Mouse (Mus musculus) ES-E14 (cell line): ENCODE results near the gene Dennd5a. TPM values are rescaled to one million over a fixed set of nuclear protein-coding genes. Genes with fewer than 3 reads are reported as not detected.
A peak's percentile ranks its signal among the peaks of the same experiment; 100 is the strongest.

Source experiments
- DNase-seq: peaks from one replicate; pipeline ENCODE4 v3.0.0-alpha.2; 2013; ENCODE audit warnings: low read depth, low spot score
- H3K27ac ChIP-seq: 2 replicates; pipeline ENCODE4 v1.5.1; 2012; ENCODE audit warnings: low read depth, mild to moderate bottlenecking, low read length, moderate library complexity, mixed read lengths; ENCODE audit not compliant: poor library complexity, insufficient read depth, severe bottlenecking
- H3K36me3 ChIP-seq: 2 replicates; pipeline ENCODE4 v1.6.1; 2012; ENCODE audit warnings: mild to moderate bottlenecking, low read length, moderate library complexity, mixed read lengths; ENCODE audit not compliant: control insufficient read depth, poor library complexity, insufficient read depth, severe bottlenecking
- H3K4me1 ChIP-seq, 2 experiments: fragments of 150-350 bp in 1 of 2; sonication (generic) in 1 of 2; 2 replicates each; pipeline ENCODE4 v1.6.1; 2012; ENCODE audit warnings: low read length in 2 of 2, mild to moderate bottlenecking in 1 of 2, mixed read lengths in 1 of 2; ENCODE audit not compliant: control insufficient read depth in 2 of 2, insufficient read depth in 2 of 2, poor library complexity in 1 of 2
- H3K4me3 ChIP-seq, 2 experiments: fragments of 150-350 bp in 1 of 2; sonication (generic) in 1 of 2; 2 replicates each; pipeline ENCODE4 v1.5.1; 2012; ENCODE audit warnings: low read length in 2 of 2, low read depth in 1 of 2, mild to moderate bottlenecking in 1 of 2, mixed read lengths in 1 of 2; ENCODE audit not compliant: insufficient read depth in 1 of 2, poor library complexity in 1 of 2, severe bottlenecking in 1 of 2
- H3K9ac ChIP-seq: 2 replicates; pipeline ENCODE4 v1.6.1; 2012; ENCODE audit warnings: low read depth, mild to moderate bottlenecking, low read length, mixed read lengths; ENCODE audit not compliant: poor library complexity, insufficient read depth, severe bottlenecking
- H3K9me3 ChIP-seq: fragments of 150-350 bp; sonication (generic); 2 replicates; pipeline ENCODE4 v1.6.1; 2012; ENCODE audit warnings: low read depth, mild to moderate bottlenecking, low read length; ENCODE audit not compliant: control insufficient read depth, insufficient read depth
- CHD2 ChIP-seq: IDR thresholded peaks from 2 replicates; pipeline ENCODE4 v1.6.1; 2014; ENCODE audit warnings: mild to moderate bottlenecking, low read depth, low read length, inconsistent platforms
- HCFC1 ChIP-seq: IDR thresholded peaks from 2 replicates; pipeline ENCODE4 v1.6.1; 2012; ENCODE audit warnings: low read length, inconsistent platforms, borderline replicate concordance; ENCODE audit not compliant: insufficient read depth
- MAFK ChIP-seq: IDR thresholded peaks from 2 replicates; pipeline ENCODE4 v1.6.1; 2014; ENCODE audit warnings: mild to moderate bottlenecking, low read depth, low read length, inconsistent platforms; ENCODE audit not compliant: insufficient read depth
- ZC3H11A ChIP-seq: IDR thresholded peaks from 2 replicates; pipeline ENCODE4 v1.6.1; 2012; ENCODE audit warnings: low read depth, mild to moderate bottlenecking, inconsistent platforms, low read length, borderline replicate concordance
- ZNF384 ChIP-seq: IDR thresholded peaks from 2 replicates; pipeline ENCODE4 v1.6.1; 2012; ENCODE audit warnings: low read depth, low read length, inconsistent platforms
- in situ Hi-C, 2 experiments: fragments of 600-800 bp; cut with MboI; formaldehyde crosslinking; loops; one replicate each; pipeline ENCODE4 v1.15.1; 2025; ENCODE audit warnings: low sequenced_read_pairs in 2 of 2, inconsistent platforms in 1 of 2; ENCODE audit not compliant: unreplicated experiment in 2 of 2
- total RNA-seq: library from RNA; depleted of rRNA; stranded (reverse); fragments of 300-350 nt; gene quantifications from 2 replicates; pipeline ENCODE4 v1.2.3, GENCODE M21; 2012

Gene Dennd5a
- total RNA-seq, 1 experiment: 28.8 TPM

- peak overlapping the region; percentile 43; the same call in 1 of the 2 replicates for H3K9ac ChIP-seq
Measured at GRCm38 (mm10) chr7:109876085-109876484, 84.2 kb downstream of the Dennd5a start.

GRCm38 (mm10) chr7:109875598-109875997 lies 84.7 kb downstream of the Dennd5a start:
- peak; percentile 33 for DNase-seq
- H3K9ac ChIP-seq: peak overlapping the region; percentile 43; the same call in 1 of the 2 replicates
- no peaks in the 10 kb centered on the region for H3K9me3 ChIP-seq
- no peaks in the 10 kb centered on the region for H3K36me3 ChIP-seq
- in situ Hi-C loops: no loop called here
- H3K27ac ChIP-seq: peak overlapping the region; percentile 45; the same call in 1 of the 2 replicates
- no peak for TF ChIP-seq CHD2
- no peak overlapping the region for H3K4me3 ChIP-seq
- H3K4me1 ChIP-seq: peaks cover 5 to 30% of the 10 kb centered on the region in 2 experiments; a peak in 3 of 4 replicates

More at GRCm38 (mm10) chr7:109876085-109876484, 84.2 kb downstream of the Dennd5a start:
- no peak for DNase-seq
- TF ChIP-seq ZC3H11A (no peak), ZNF384 (no peak), HCFC1 (no peak), CHD2 (no peak), MAFK (no peak)
- Histone ChIP-seq H3K4me1 (peaks cover 5 to 30% of the 10 kb centered on the region in 2 experiments; a peak in 3 of 4 replicates), H3K9me3 (no peaks in the 10 kb centered on the region), H3K36me3 (no peaks in the 10 kb centered on the region), H3K27ac (no peak overlapping the region; the same call in 1 of the 2 replicates), H3K4me3 (no peak overlapping the region)
- in situ Hi-C loops: no loop called here

GRCm38 (mm10) chr7:109875033-109875432 lies 85.2 kb downstream of the Dennd5a start:
- H3K36me3 ChIP-seq: no peaks in the 10 kb centered on the region
- peak overlapping the region; percentile 45; the same call in 1 of the 2 replicates for H3K27ac ChIP-seq
- no peak overlapping the region for H3K4me3 ChIP-seq
- no peak for TF ChIP-seq ZNF384
- no peak for TF ChIP-seq ZC3H11A
- TF ChIP-seq HCFC1: no peak
- no peak for TF ChIP-seq MAFK
- no peak for TF ChIP-seq CHD2
- no peak for DNase-seq
- H3K4me1 ChIP-seq: peaks cover 5 to 28% of the 10 kb centered on the region in 2 experiments; a peak in 3 of 4 replicates
- in situ Hi-C loops: no loop called here
- no peak overlapping the region; the same call in 1 of the 2 replicates for H3K9ac ChIP-seq
- H3K9me3 ChIP-seq: no peaks in the 10 kb centered on the region

- H3K36me3 ChIP-seq: no peaks in the 10 kb centered on the region
- H3K4me1 ChIP-seq: peaks cover 3 to 24% of the 10 kb centered on the region in 2 experiments; a peak in 3 of 4 replicates
- in situ Hi-C loops: no loop called here
- no peak overlapping the region for H3K4me3 ChIP-seq
- H3K9ac ChIP-seq: no peak overlapping the region
- no peak for DNase-seq
- H3K27ac ChIP-seq: no peak overlapping the region; the same call in 1 of the 2 replicates
- no peaks in the 10 kb centered on the region for H3K9me3 ChIP-seq
- no peak for TF ChIP-seq ZC3H11A
- no peak for TF ChIP-seq HCFC1
- no peak for TF ChIP-seq MAFK
- no peak for TF ChIP-seq CHD2
- TF ChIP-seq ZNF384: no peak
Measured at GRCm38 (mm10) chr7:109873170-109873569, 87.1 kb downstream of the Dennd5a start.

- Histone ChIP-seq H3K36me3 (no peaks in the 10 kb centered on the region), H3K9ac (no peak overlapping the region), H3K4me3 (no peak overlapping the region), H3K9me3 (no peaks in the 10 kb centered on the region), H3K27ac (no peak overlapping the region), H3K4me1 (peaks cover 3 to 25% of the 10 kb centered on the region in 2 experiments; a peak in 3 of 4 replicates)
- DNase-seq: no peak
- TF ChIP-seq ZC3H11A (no peak), CHD2 (no peak), HCFC1 (no peak), ZNF384 (no peak), MAFK (no peak)
- in situ Hi-C loops: no loop called here
Measured at GRCm38 (mm10) chr7:109871232-109871631, 89.0 kb downstream of the Dennd5a start.
